Mouse (Mus musculus) limb, embryonic 13.5 days (tissue): ENCODE results near the gene Ntn1. TPM values are rescaled to one million over a fixed set of nuclear protein-coding genes. Genes with fewer than 3 reads are reported as not detected.

Experiments used
- ATAC-seq: fragments of 200-750 bp; cut with Nextera tagmentation; 2 replicates; pipeline ENCODE4 v1.8.0; 2017; ENCODE audit warnings: low read depth, moderate number of reproducible peaks, moderate TSS enrichment; ENCODE audit not compliant: low FRiP score
- H3K27ac ChIP-seq: fragments of 300-500 bp; sonication (generic); 2 replicates; pipeline ENCODE4 v1.5.1; 2015; ENCODE audit warnings: inconsistent platforms, mild to moderate bottlenecking, moderate library complexity
- H3K27me3 ChIP-seq: fragments of 300-500 bp; sonication (generic); 2 replicates; pipeline ENCODE4 v1.6.1; 2015; ENCODE audit warnings: mild to moderate bottlenecking, inconsistent platforms
- H3K36me3 ChIP-seq: fragments of 300-500 bp; sonication (generic); 2 replicates; pipeline ENCODE4 v1.6.1; 2015; ENCODE audit warnings: inconsistent platforms, mild to moderate bottlenecking, moderate library complexity
- H3K4me1 ChIP-seq: fragments of 300-500 bp; sonication (generic); 2 replicates; pipeline ENCODE4 v1.6.1; 2015; ENCODE audit warnings: inconsistent platforms
- H3K4me2 ChIP-seq: fragments of 300-500 bp; sonication (generic); replicated peaks from 2 replicates; pipeline ENCODE4 v1.6.1; 2015; ENCODE audit warnings: inconsistent platforms, mild to moderate bottlenecking, moderate library complexity
- H3K4me3 ChIP-seq: fragments of 300-500 bp; sonication (generic); 2 replicates; pipeline ENCODE4 v1.5.1; 2015; ENCODE audit warnings: moderate library complexity, mild to moderate bottlenecking, inconsistent platforms
- H3K9ac ChIP-seq: fragments of 300-500 bp; sonication (generic); 2 replicates; pipeline ENCODE4 v1.6.1; 2015; ENCODE audit warnings: mild to moderate bottlenecking, inconsistent platforms
- H3K9me3 ChIP-seq: fragments of 300-500 bp; sonication (generic); 2 replicates; pipeline ENCODE4 v1.6.1; 2016; ENCODE audit warnings: inconsistent platforms
- WGBS: fragments of 180-500 bp; shearing (Covaris S2); methylation state at CpG from one replicate; pipeline ENCODE4 v1.1.7; 2015; 5-methylcytosine and 5-hydroxymethylcytosine counted together
- polyA plus RNA-seq: library from polyadenylated mRNA; unstranded; fragments of >200 nt; fragmentation: Nextera tagmentation; extraction: Ambion mirVana; gene quantifications from 2 replicates; pipeline ENCODE4 v1.2.1, GENCODE M21; 2015

Ntn1 gene
- polyA plus RNA-seq, 1 experiment from 2014 or later = 7.0 TPM

DNA sequence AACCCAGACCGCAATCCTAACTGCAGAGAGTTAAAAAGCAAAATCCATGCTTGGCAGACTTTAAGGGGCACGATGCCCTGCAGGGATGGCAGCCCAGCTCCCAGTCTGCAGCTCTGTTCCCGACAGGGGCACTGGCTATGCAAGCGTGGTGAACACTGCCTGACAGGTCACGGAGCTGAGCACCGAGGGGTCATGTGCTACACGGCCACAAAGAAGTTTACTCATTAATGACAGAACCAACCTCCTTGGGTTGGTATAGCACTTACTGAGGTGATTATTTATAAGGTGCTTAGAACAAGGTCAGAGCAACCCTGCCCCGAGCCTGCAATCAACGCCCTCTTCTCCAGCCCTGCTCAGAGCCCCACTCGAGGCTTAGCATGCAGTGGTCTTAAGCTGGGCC lies 27.5 kb downstream of the Ntn1 start:
- ATAC-seq = no peak
- Histone ChIP-seq H3K9me3 (no peaks in the 10 kb centered on the region), H3K36me3 (no peaks in the 10 kb centered on the region), H3K4me3 (no peak overlapping the region), H3K4me1 (peaks cover 20% of the 10 kb centered on the region), H3K9ac (0 out of 2 replicates have a peak overlapping the region, but pooled peaks have one; percentile 35), H3K27ac (no peak overlapping the region), H3K4me2 (no peak overlapping the region), H3K27me3 (peaks cover 21% of the 10 kb centered on the region)
- 45% methylated on average over 10 of the region's 10 CpGs for WGBS

DNA sequence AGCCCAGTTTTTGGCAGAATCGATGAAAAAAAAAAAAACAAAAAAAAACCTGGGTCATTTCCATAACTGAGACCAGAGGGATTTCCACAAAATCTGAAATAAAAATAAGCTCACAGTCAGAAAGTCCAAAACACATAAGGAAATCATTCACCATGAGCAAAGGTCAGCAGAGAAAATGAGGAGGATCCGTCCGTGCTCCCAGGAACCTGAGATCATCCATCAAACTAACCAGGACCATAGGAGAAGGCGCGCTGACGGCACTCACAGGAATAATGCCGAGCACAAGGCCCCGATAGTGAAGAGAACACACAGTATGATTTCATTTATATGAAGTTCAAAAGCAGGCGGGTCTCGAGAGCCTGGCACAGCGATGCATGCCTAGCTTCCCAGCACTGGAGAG lies 29.0 kb downstream of the Ntn1 start:
- peaks cover 20% of the 10 kb centered on the region for H3K4me1 ChIP-seq
- H3K4me3 ChIP-seq = no peak overlapping the region
- no peak overlapping the region for H3K4me2 ChIP-seq
- no peak overlapping the region for H3K27ac ChIP-seq
- 46% methylated on average over 11 of the region's 11 CpGs for WGBS
- H3K9ac ChIP-seq = peak overlapping the region; percentile 25; the same call in 1 of the 2 replicates
- no peaks in the 10 kb centered on the region for H3K36me3 ChIP-seq
- H3K9me3 ChIP-seq = no peaks in the 10 kb centered on the region
- ATAC-seq = no peak
- peaks cover 16% of the 10 kb centered on the region for H3K27me3 ChIP-seq

DNA sequence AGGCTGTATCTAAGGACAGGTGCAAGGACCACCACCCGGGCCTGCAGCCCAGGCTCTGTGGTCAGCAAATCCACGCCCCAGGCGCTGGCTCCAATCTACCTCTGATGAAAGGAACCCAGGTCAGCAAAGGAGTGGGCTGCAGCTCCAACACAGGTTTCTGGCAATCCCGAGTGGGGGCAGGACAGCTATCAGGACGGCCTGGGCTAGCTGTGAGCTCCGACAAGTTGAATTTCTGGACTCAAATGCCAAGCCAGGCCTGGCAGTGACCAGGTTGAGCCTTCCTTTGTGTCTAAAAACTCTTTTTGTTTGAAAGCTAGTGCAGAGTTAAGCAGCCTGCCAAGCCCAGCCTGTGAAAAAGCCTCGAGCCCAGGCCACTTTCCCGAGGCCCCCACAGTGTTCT lies 43.7 kb downstream of the Ntn1 start:
- H3K4me3 ChIP-seq = no peak overlapping the region
- WGBS = 68% methylated on average over 8 of the region's 8 CpGs
- no peaks in the 10 kb centered on the region; the same call in 1 of the 2 replicates for H3K9me3 ChIP-seq
- H3K27me3 ChIP-seq = 0 out of 2 replicates have a peak, but pooled peaks cover 4% of the 10 kb centered on the region
- H3K9ac ChIP-seq = no peak overlapping the region
- H3K36me3 ChIP-seq = no peaks in the 10 kb centered on the region
- no peak for ATAC-seq
- no peak overlapping the region for H3K27ac ChIP-seq
- H3K4me2 ChIP-seq = no peak overlapping the region
- H3K4me1 ChIP-seq = no peaks in the 10 kb centered on the region

DNA sequence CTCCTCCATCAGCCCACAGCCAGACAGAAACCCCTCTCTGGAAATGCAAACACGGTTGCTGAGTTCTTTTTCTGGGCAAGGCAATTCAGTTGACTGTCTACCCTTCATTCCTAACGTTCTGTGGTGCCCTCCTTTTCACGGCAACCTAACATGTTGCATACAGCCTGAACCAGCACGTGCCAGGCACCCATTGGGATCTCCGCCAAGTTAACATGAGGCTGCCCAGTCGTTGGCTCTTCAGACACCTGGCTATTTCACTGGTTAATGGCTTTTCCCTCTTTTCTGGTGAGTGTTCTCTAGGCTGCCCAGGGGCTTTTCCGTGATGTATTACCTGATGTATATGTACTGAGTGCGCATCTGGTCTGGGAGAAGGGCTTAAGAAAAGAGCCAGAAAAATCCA lies 45.1 kb downstream of the Ntn1 start:
- Histone ChIP-seq H3K9me3 (no peaks in the 10 kb centered on the region; the same call in 1 of the 2 replicates), H3K27me3 (0 out of 2 replicates have a peak, but pooled peaks cover 4% of the 10 kb centered on the region), H3K4me1 (no peaks in the 10 kb centered on the region), H3K4me2 (no peak overlapping the region), H3K9ac (no peak overlapping the region), H3K36me3 (no peaks in the 10 kb centered on the region), H3K4me3 (no peak overlapping the region), H3K27ac (no peak overlapping the region)
- ATAC-seq = no peak
- 65% methylated on average over 8 of the region's 8 CpGs for WGBS

DNA sequence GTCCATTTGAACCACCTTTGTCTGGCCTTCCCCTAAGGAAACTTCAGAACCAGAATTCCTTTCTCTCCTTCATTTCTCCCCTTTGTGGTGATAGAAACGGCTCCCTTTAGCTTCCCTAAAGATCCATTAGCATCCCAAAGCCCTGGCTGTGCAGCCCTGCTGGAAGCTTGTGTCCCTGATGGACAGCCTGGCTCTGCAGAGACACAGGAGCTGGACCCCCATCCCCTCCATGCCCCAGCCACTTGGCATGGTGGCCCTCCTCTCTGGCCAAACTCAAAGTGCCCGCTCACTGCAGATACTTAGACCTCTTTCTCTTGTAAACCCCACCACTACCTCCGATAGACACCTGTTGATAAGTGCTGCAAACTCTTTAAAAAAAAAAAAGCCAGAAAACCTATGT lies 45.8 kb downstream of the Ntn1 start:
- Histone ChIP-seq H3K4me1 (no peaks in the 10 kb centered on the region), H3K27me3 (0 out of 2 replicates have a peak, but pooled peaks cover 4% of the 10 kb centered on the region), H3K27ac (no peak overlapping the region), H3K9me3 (no peaks in the 10 kb centered on the region; the same call in 1 of the 2 replicates), H3K9ac (no peak overlapping the region), H3K4me3 (no peak overlapping the region), H3K36me3 (no peaks in the 10 kb centered on the region), H3K4me2 (no peak overlapping the region)
- no peak for ATAC-seq
- 70% methylated on average over 3 of the region's 3 CpGs for WGBS

DNA sequence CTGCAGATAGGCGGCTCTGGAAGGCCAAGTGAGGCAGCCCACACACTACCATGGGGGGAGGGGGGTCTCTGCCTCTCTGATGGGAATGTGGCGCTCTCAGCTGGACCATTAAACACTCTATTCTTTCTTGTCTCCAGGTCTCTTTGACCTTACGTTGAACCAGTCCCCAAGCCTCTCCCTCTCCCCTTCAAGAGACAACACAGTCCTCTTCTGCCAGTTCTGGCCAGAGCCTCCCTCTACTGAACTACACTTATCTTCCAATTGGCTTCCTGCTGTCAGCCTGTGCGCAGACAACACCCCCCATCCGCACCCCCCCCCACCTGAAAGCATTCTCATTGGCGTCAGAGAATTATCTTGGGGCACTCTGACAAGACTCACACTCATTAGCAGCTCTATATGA lies 48.4 kb downstream of the Ntn1 start:
- Histone ChIP-seq H3K4me1 (no peaks in the 10 kb centered on the region), H3K4me3 (no peak overlapping the region), H3K4me2 (no peak overlapping the region), H3K36me3 (no peaks in the 10 kb centered on the region), H3K27me3 (0 out of 2 replicates have a peak, but pooled peaks cover 7% of the 10 kb centered on the region), H3K9me3 (no peaks in the 10 kb centered on the region), H3K9ac (no peak overlapping the region), H3K27ac (no peak overlapping the region)
- ATAC-seq = no peak
- WGBS = 67% methylated on average over 6 of the region's 6 CpGs

DNA sequence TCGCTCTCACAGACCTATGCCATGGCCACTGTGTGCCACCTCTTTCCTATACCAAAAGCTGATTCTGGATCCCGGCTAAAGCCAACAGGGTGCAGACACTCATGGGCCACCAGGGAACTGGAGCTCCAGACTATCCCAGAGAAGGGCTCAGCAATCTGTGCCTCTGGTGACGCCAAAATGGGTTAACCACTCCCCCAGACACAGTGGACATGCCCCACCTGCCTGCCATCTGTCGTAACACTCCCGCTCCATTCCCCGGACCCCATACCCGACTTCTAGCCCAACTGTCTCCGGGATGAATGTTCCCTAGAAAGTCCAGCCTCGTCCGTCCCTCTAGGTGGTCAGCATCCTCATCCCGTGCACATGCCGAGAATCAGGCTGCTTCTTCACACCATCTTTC lies 51.8 kb downstream of the Ntn1 start:
- 0 out of 2 replicates have a peak, but pooled peaks cover 2% of the 10 kb centered on the region for H3K4me1 ChIP-seq
- no peak for ATAC-seq
- H3K27ac ChIP-seq = no peak overlapping the region
- no peaks in the 10 kb centered on the region for H3K36me3 ChIP-seq
- H3K27me3 ChIP-seq = 0 out of 2 replicates have a peak, but pooled peaks cover 6% of the 10 kb centered on the region
- no peak overlapping the region for H3K9ac ChIP-seq
- no peaks in the 10 kb centered on the region for H3K9me3 ChIP-seq
- H3K4me3 ChIP-seq = no peak overlapping the region
- WGBS = 85% methylated on average over 12 of the region's 12 CpGs
- no peak overlapping the region for H3K4me2 ChIP-seq

DNA sequence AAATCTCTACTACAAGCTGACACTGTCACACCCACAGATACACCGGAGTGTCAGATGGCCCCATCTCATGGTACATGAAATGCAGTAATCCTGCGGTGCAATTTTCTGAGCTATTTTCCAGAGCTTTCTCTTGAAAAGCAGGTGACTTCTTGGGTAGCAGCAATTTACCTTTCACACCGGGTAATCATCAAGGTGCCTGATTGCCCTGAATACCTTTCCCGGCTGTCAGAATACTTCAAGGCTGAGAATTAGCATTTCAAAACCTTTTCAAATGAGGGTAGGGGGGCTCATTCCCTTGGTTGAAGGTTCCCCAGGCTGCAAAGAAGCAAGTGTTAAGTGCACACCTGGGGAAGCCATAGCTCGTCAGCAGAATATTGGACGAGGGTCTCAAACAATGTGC lies 52.5 kb downstream of the Ntn1 start:
- 38% methylated on average over 6 of the region's 6 CpGs for WGBS
- no peak overlapping the region for H3K4me2 ChIP-seq
- ATAC-seq = no peak

DNA sequence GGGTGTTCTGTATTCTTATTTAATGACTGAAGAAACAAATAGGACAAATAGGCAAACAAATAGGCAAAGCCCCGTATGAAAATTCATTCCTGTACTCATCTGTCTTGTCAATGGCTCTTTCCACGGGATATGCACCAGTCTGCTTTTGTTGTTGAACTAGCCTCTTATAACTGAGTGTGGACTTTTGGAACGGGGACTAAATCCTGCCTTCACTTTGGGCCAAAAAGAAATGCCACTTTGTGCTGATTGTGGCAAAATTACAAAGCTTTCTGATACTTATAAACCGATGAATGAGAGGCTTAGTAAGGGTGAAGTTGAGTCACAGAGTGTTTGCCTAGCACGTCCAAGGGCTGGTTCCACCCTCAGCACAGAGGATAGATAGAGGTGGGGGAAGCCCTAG lies 53.1 kb downstream of the Ntn1 start:
- no peak overlapping the region for H3K27ac ChIP-seq
- no peak overlapping the region for H3K4me3 ChIP-seq
- no peaks in the 10 kb centered on the region for H3K9me3 ChIP-seq
- WGBS = 79% methylated on average over 5 of the region's 5 CpGs
- H3K4me1 ChIP-seq = 0 out of 2 replicates have a peak, but pooled peaks cover 2% of the 10 kb centered on the region
- no peak overlapping the region for H3K9ac ChIP-seq
- no peak overlapping the region for H3K4me2 ChIP-seq
- no peak for ATAC-seq
- 0 out of 2 replicates have a peak, but pooled peaks cover 11% of the 10 kb centered on the region for H3K27me3 ChIP-seq
- H3K36me3 ChIP-seq = no peaks in the 10 kb centered on the region

More for the DNA sequence above, 52.5 kb downstream of the Ntn1 start:
- Histone ChIP-seq H3K4me3 (no peak overlapping the region), H3K27me3 (0 out of 2 replicates have a peak, but pooled peaks cover 9% of the 10 kb centered on the region), H3K9me3 (no peaks in the 10 kb centered on the region), H3K36me3 (no peaks in the 10 kb centered on the region), H3K9ac (no peak overlapping the region), H3K4me1 (0 out of 2 replicates have a peak, but pooled peaks cover 2% of the 10 kb centered on the region), H3K27ac (no peak overlapping the region)

DNA sequence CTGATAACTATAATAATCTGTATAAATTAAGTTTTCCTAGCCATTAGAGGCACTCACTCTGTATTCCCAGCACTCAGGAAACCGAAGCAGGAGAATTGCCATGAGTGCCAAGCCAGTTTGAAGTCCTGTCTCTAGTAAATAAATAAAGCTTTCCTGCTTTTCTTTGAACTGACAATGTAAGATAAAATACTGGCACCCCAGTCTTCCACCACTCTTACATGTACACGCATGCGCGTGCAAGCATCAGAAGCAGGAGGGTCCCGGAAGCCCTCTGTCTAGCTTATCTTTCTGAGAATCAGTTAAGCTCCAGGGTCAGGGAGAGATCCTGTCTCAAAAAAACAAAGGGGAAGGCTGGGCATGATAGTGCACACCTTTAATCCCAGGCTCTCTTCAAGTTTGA lies 54.5 kb downstream of the Ntn1 start:
- peaks cover 13% of the 10 kb centered on the region for H3K4me1 ChIP-seq
- no peak for ATAC-seq
- peaks cover 11% of the 10 kb centered on the region; the same call in 1 of the 2 replicates for H3K27me3 ChIP-seq
- no peak overlapping the region for H3K9ac ChIP-seq
- no peak overlapping the region for H3K4me3 ChIP-seq
- H3K9me3 ChIP-seq = no peaks in the 10 kb centered on the region
- no peak overlapping the region for H3K27ac ChIP-seq
- no peaks in the 10 kb centered on the region for H3K36me3 ChIP-seq
- no peak overlapping the region for H3K4me2 ChIP-seq
- WGBS = 94% methylated on average over 5 of the region's 5 CpGs

DNA sequence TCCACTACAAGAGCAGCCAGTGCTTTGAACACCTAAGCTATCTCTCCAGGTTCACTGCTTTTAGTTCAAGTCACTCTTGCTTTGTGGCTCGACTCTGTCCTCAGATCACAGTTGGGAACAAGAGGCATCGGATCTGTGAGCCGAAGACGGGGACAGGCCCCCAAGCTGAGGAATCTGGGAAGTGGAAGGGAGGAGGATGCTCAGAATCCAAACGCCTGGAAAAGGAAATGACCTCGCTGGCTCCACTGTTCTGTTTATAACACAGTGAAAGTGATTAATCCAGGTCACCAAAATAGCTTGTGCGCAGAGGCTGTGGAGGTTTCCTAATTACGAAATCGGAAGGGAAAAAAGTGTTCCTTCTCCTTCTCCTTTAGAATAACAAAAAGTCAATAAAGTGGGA lies 56.4 kb downstream of the Ntn1 start:
- no peaks in the 10 kb centered on the region for H3K36me3 ChIP-seq
- no peak overlapping the region for H3K9ac ChIP-seq
- H3K27ac ChIP-seq = no peak overlapping the region
- peaks cover 11% of the 10 kb centered on the region; the same call in 1 of the 2 replicates for H3K27me3 ChIP-seq
- no peaks in the 10 kb centered on the region for H3K9me3 ChIP-seq
- no peak overlapping the region for H3K4me2 ChIP-seq
- no peak overlapping the region for H3K4me3 ChIP-seq
- H3K4me1 ChIP-seq = peaks cover 17% of the 10 kb centered on the region
- ATAC-seq = no peak
- 48% methylated on average over 9 of the region's 9 CpGs for WGBS

DNA sequence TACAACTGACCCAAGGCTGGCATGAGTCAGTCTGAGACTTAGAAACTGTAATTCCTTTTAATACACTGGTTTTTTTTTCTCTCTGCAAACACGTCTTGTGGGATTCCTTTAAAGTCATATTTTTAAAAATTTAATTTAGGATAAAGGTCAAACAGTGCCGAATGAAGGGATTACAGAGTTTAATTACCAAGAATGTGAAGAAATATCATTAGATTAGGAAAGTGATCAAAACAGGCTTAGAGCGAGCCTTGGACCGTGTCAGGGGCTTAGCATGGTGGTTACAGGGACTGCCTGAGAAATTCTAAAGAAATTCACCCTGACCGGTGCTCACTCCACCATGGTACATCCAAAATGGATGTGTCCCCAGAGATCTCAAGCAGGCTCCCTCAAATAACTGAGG lies 57.9 kb downstream of the Ntn1 start:
- Histone ChIP-seq H3K9me3 (no peaks in the 10 kb centered on the region), H3K4me2 (no peak overlapping the region), H3K4me3 (no peak overlapping the region), H3K27me3 (peaks cover 8% of the 10 kb centered on the region; the same call in 1 of the 2 replicates), H3K36me3 (no peaks in the 10 kb centered on the region), H3K4me1 (peaks cover 17% of the 10 kb centered on the region), H3K27ac (no peak overlapping the region), H3K9ac (no peak overlapping the region)
- ATAC-seq = no peak
- WGBS = 78% methylated on average over 5 of the region's 5 CpGs

DNA sequence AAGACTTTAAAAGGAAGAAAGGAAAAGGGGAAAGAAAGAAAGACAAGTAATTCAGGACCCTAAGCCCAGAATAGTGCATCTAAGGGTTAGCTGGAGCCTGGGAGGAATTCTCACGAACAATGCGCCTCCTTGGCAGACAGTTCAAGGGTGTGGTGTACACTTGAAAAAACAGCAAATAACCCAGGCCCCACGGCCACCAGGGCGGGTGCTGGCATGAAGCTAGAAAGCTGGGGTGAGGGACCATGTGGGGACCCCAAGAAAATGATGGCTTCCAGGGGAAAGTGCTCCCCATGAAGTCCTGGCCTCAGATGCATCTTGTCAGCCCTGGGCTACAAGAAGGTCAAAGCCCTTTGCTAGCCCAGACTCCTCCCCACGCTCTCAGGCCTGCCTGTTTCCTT lies 58.6 kb downstream of the Ntn1 start:
- peaks cover 8% of the 10 kb centered on the region; the same call in 1 of the 2 replicates for H3K27me3 ChIP-seq
- H3K9me3 ChIP-seq = no peaks in the 10 kb centered on the region
- H3K4me1 ChIP-seq = peaks cover 17% of the 10 kb centered on the region
- WGBS = 83% methylated on average over 5 of the region's 5 CpGs
- H3K9ac ChIP-seq = no peak overlapping the region
- H3K4me2 ChIP-seq = no peak overlapping the region
- H3K27ac ChIP-seq = no peak overlapping the region
- no peak for ATAC-seq
- no peak overlapping the region for H3K4me3 ChIP-seq
- H3K36me3 ChIP-seq = no peaks in the 10 kb centered on the region
